In the genomic region with DNA sequence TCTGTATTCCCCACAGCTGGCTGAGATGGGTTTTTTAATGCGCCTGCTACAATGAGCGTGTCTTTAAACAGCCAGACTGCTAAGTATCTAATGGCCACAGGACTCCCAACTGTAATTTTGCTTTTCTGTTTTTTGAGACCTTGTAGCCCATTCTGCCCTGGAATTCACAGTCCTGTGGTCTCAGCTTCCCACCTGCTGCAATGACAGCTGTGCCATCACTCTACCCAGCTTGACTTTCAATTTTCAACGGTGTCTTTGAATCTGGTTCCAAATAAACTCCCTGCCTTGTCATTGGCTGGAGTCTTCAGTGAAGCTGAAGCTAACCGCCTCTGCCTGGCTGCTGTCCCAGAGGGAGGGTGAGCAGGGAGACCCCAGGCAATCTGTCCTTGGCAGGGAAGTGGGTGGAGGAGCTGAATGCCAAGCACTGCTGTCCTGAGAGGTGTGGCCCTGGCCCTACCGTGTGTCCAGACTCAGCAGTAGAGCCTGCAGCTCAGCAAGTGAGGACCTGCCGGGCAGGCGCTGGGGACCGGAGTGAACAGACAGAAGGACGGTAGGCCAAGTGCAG, we compare ENCODE assay signal across 13 mouse cellular contexts. TPM values are rescaled to one million over a fixed set of nuclear protein-coding genes. Genes with fewer than 3 reads are reported as not detected.
DNase-seq lines count a peak whose midpoint lies in the region; ATAC-seq and TF ChIP-seq lines count a peak whose summit lies in the region.
"Had no signal": no experiment of that assay in that cellular context is flagged by ENCODE, and none has a peak within 500 bp of the region (broad histone marks: within the 10 kb centered on the region; RNA-seq: fewer than 3 reads in every experiment).

No protein-coding gene starts in this region.

- peak; percentile 57; the same call in 1 of the 2 replicates for ATAC-seq in forebrain, embryonic 14.5 days
- ATAC-seq in forebrain, embryonic 11.5 days (replicated peaks; ENCODE audit: low FRiP score), result no peak
- peak; percentile 40; the same call in 1 of the 2 replicates for ATAC-seq in midbrain, embryonic 13.5 days
- ATAC-seq in forebrain, embryonic 16.5 days, result peak; percentile 73
- ATAC-seq in kidney, embryonic 15.5 days (replicated peaks; ENCODE audit: low FRiP score), result no peak

- no peaks in the 10 kb centered on the region; the same call in 1 of the 2 replicates for H3K9me3 ChIP-seq in forebrain, embryonic 14.5 days (replicated peaks; ENCODE audit: control insufficient read depth, low read length)
- no peaks in the 10 kb centered on the region for H3K9me3 ChIP-seq in forebrain, embryonic 11.5 days (ENCODE audit: control insufficient read depth, low read length)
- no peaks in the 10 kb centered on the region for H3K9me3 ChIP-seq in midbrain, embryonic 13.5 days
- no peaks in the 10 kb centered on the region for H3K9me3 ChIP-seq in midbrain, embryonic 10.5 days (replicated peaks)
- no peaks in the 10 kb centered on the region for H3K9me3 ChIP-seq in forebrain, embryonic 16.5 days (ENCODE audit: control insufficient read depth, low read length)
- no peaks in the 10 kb centered on the region for H3K9me3 ChIP-seq in kidney, embryonic 15.5 days (replicated peaks)

- WGBS in forebrain, embryonic 14.5 days, result 62% methylated on average over 9 of the region's 9 CpGs
- WGBS in forebrain, embryonic 11.5 days, result 77% methylated on average over 9 of the region's 9 CpGs
- 75% methylated on average over 9 of the region's 9 CpGs for WGBS in midbrain, embryonic 13.5 days
- WGBS in midbrain, embryonic 10.5 days, result 83% methylated on average over 9 of the region's 9 CpGs
- WGBS in forebrain, embryonic 16.5 days, result 62% methylated on average over 9 of the region's 9 CpGs
- WGBS in kidney, embryonic 15.5 days, result 78% methylated on average over 9 of the region's 9 CpGs

- peaks cover 6% of the 10 kb centered on the region; the same call in 1 of the 2 replicates for H3K4me1 ChIP-seq in forebrain, embryonic 14.5 days (ENCODE audit: control insufficient read depth, insufficient read depth, low read length)
- peaks cover 8% of the 10 kb centered on the region; the same call in 1 of the 2 replicates for H3K4me1 ChIP-seq in forebrain, embryonic 11.5 days (replicated peaks; ENCODE audit: control insufficient read depth, insufficient read depth, low read length)
- H3K4me1 ChIP-seq in midbrain, embryonic 13.5 days (replicated peaks), result peaks cover 15% of the 10 kb centered on the region
- peaks cover 8% of the 10 kb centered on the region; the same call in 1 of the 2 replicates for H3K4me1 ChIP-seq in midbrain, embryonic 10.5 days
- H3K4me1 ChIP-seq in forebrain, embryonic 16.5 days (replicated peaks; ENCODE audit: control insufficient read depth, insufficient read depth, low read length), result peaks cover 15% of the 10 kb centered on the region; the same call in 1 of the 2 replicates
- H3K4me1 ChIP-seq in kidney, embryonic 15.5 days, result no peaks in the 10 kb centered on the region; the same call in 1 of the 2 replicates

- no peak overlapping the region for H3K27ac ChIP-seq in forebrain, embryonic 14.5 days (ENCODE audit: low read depth, low read length)
- no peak overlapping the region for H3K27ac ChIP-seq in forebrain, embryonic 11.5 days (ENCODE audit: low read depth, low read length)
- H3K27ac ChIP-seq in midbrain, embryonic 13.5 days, result no peak overlapping the region
- no peak overlapping the region for H3K27ac ChIP-seq in midbrain, embryonic 10.5 days (replicated peaks)
- H3K27ac ChIP-seq in forebrain, embryonic 16.5 days (ENCODE audit: low read length), result no peak overlapping the region
- H3K27ac ChIP-seq in kidney, embryonic 15.5 days, result no peak overlapping the region
- H3K27ac ChIP-seq: liver, embryonic 14.5 days; macrophage had no signal

- DNase-seq in forebrain, embryonic 14.5 days (ENCODE audit: low spot score), result peak; percentile 56
- no peak for DNase-seq in forebrain, embryonic 11.5 days (ENCODE audit: low spot score)
- DNase-seq in midbrain, embryonic 10.5 days (ENCODE audit: low spot score), result no peak
- no peak for DNase-seq in embryo, embryonic 9.5 days (ENCODE audit: extremely low spot score)
- DNase-seq: adrenal gland, postnatal 14 days; kidney, postnatal 14 days; thymus, adult 2 months had no signal

- H3K4me3 ChIP-seq in forebrain, embryonic 14.5 days (ENCODE audit: low read depth, low read length), result no peak overlapping the region
- H3K4me3 ChIP-seq in forebrain, embryonic 11.5 days (ENCODE audit: low read depth, low read length), result no peak overlapping the region
- no peak overlapping the region for H3K4me3 ChIP-seq in midbrain, embryonic 13.5 days (replicated peaks)
- no peak overlapping the region for H3K4me3 ChIP-seq in midbrain, embryonic 10.5 days
- H3K4me3 ChIP-seq in forebrain, embryonic 16.5 days (replicated peaks; ENCODE audit: low read length), result no peak overlapping the region
- no peak overlapping the region for H3K4me3 ChIP-seq in myocyte
- H3K4me3 ChIP-seq in kidney, embryonic 15.5 days (replicated peaks), result no peak overlapping the region

- no peak for TF ChIP-seq POLR2A in myocyte (IDR thresholded peaks at IDR 0.05; ENCODE audit: insufficient read length, low read depth)

- H3K27me3 ChIP-seq in forebrain, embryonic 14.5 days (replicated peaks; ENCODE audit: control insufficient read depth, insufficient read depth, low read length), result no peaks in the 10 kb centered on the region
- no peaks in the 10 kb centered on the region for H3K27me3 ChIP-seq in forebrain, embryonic 11.5 days (ENCODE audit: control insufficient read depth, insufficient read depth, low read length)
- H3K27me3 ChIP-seq in midbrain, embryonic 13.5 days, result no peaks in the 10 kb centered on the region
- H3K27me3 ChIP-seq in midbrain, embryonic 10.5 days (ENCODE audit: low read depth, poor library complexity, severe bottlenecking), result no peaks in the 10 kb centered on the region
- no peaks in the 10 kb centered on the region for H3K27me3 ChIP-seq in forebrain, embryonic 16.5 days (replicated peaks; ENCODE audit: control insufficient read depth, insufficient read depth, low read length)
- no peaks in the 10 kb centered on the region for H3K27me3 ChIP-seq in myocyte (ENCODE audit: control insufficient read depth, insufficient read depth, insufficient read length)
- no peaks in the 10 kb centered on the region for H3K27me3 ChIP-seq in kidney, embryonic 15.5 days

- no peak overlapping the region for H3ac ChIP-seq in myocyte (ENCODE audit: control insufficient read depth, insufficient read length)

- H3K9ac ChIP-seq in forebrain, embryonic 14.5 days (ENCODE audit: low read length), result no peak overlapping the region
- H3K9ac ChIP-seq in forebrain, embryonic 11.5 days (ENCODE audit: low read length), result no peak overlapping the region
- no peak overlapping the region for H3K9ac ChIP-seq in midbrain, embryonic 13.5 days (replicated peaks)
- H3K9ac ChIP-seq in forebrain, embryonic 16.5 days (replicated peaks; ENCODE audit: low read depth, low read length), result no peak overlapping the region
- no peak overlapping the region for H3K9ac ChIP-seq in kidney, embryonic 15.5 days
- H3K9ac ChIP-seq: liver, embryonic 14.5 days had no signal

- 0 out of 2 replicates have a peak, but pooled peaks cover 8% of the 10 kb centered on the region for H3K36me3 ChIP-seq in forebrain, embryonic 14.5 days (ENCODE audit: control insufficient read depth, insufficient read depth, low read length)
- H3K36me3 ChIP-seq in forebrain, embryonic 11.5 days (ENCODE audit: control insufficient read depth, insufficient read depth, low read length), result no peaks in the 10 kb centered on the region
- H3K36me3 ChIP-seq in midbrain, embryonic 13.5 days, result peaks cover 13% of the 10 kb centered on the region; the same call in 1 of the 2 replicates
- peaks cover 27% of the 10 kb centered on the region for H3K36me3 ChIP-seq in midbrain, embryonic 10.5 days
- no peaks in the 10 kb centered on the region for H3K36me3 ChIP-seq in forebrain, embryonic 16.5 days (ENCODE audit: control insufficient read depth, insufficient read depth)
- no peaks in the 10 kb centered on the region for H3K36me3 ChIP-seq in myocyte (ENCODE audit: control insufficient read depth, insufficient read depth)
- H3K36me3 ChIP-seq in kidney, embryonic 15.5 days, result peaks cover 10% of the 10 kb centered on the region; the same call in 1 of the 2 replicates

- H3K79me2 ChIP-seq in myocyte (ENCODE audit: control insufficient read depth, insufficient read depth), result no peaks in the 10 kb centered on the region

- H3K4me2 ChIP-seq in forebrain, embryonic 14.5 days (ENCODE audit: low read length), result no peak overlapping the region
- H3K4me2 ChIP-seq in forebrain, embryonic 11.5 days (ENCODE audit: low read depth, low read length, severe bottlenecking), result no peak overlapping the region
- no peak overlapping the region for H3K4me2 ChIP-seq in midbrain, embryonic 13.5 days (replicated peaks)
- no peak overlapping the region for H3K4me2 ChIP-seq in forebrain, embryonic 16.5 days (ENCODE audit: low read length)
- no peak overlapping the region for H3K4me2 ChIP-seq in myocyte (ENCODE audit: low read depth)
- H3K4me2 ChIP-seq in kidney, embryonic 15.5 days, result no peak overlapping the region

RNA-seq across cellular contexts. Expression of a gene that starts 1.6 kb away (rescaled TPM):
- 0.06 and 0.07 TPM in 2 replicates for polyA plus RNA-seq in forebrain, embryonic 14.5 days (2014; fragmentation: Nextera tagmentation; extraction: Ambion mirVana)
- 0.11 TPM in 1 of 2 replicates, not detected in the other for polyA plus RNA-seq in forebrain, embryonic 11.5 days (2014; fragmentation: Nextera tagmentation; extraction: Ambion mirVana)
- 0.13 and 0.19 TPM in 2 replicates for polyA plus RNA-seq in midbrain, embryonic 13.5 days (2015; fragmentation: Nextera tagmentation; extraction: Ambion mirVana)
- polyA plus RNA-seq in midbrain, embryonic 10.5 days (2016; fragmentation: Nextera tagmentation; extraction: Ambion mirVana), result 0.05 and 0.09 TPM in 2 replicates
- not detected in 2 replicates for polyA plus RNA-seq in forebrain, embryonic 16.5 days (2015; fragmentation: Nextera tagmentation; extraction: Ambion mirVana)
- polyA plus RNA-seq in myocyte (2012; fragmentation: generic; extraction: Trizol), result 0.35 TPM
- 0.09 and 0.13 TPM in 2 replicates for polyA plus RNA-seq in kidney, embryonic 15.5 days (2015; fragmentation: Nextera tagmentation; extraction: Ambion mirVana)
- polyA plus RNA-seq: macrophage had no signal

RNA-seq across cellular contexts. Expression of a gene that starts 8.7 kb away (rescaled TPM):
- 0.61 and 0.87 TPM in 2 replicates for polyA plus RNA-seq in forebrain, embryonic 14.5 days (2014; fragmentation: Nextera tagmentation; extraction: Ambion mirVana)
- 0.96 and 1.2 TPM in 2 replicates for polyA plus RNA-seq in forebrain, embryonic 11.5 days (2014; fragmentation: Nextera tagmentation; extraction: Ambion mirVana)
- 0.87 and 0.92 TPM in 2 replicates for polyA plus RNA-seq in midbrain, embryonic 13.5 days (2015; fragmentation: Nextera tagmentation; extraction: Ambion mirVana)
- polyA plus RNA-seq in midbrain, embryonic 10.5 days (2016; fragmentation: Nextera tagmentation; extraction: Ambion mirVana), result 0.88 and 1.2 TPM in 2 replicates
- polyA plus RNA-seq in forebrain, embryonic 16.5 days (2015; fragmentation: Nextera tagmentation; extraction: Ambion mirVana), result 0.77 and 1.0 TPM in 2 replicates
- polyA plus RNA-seq in myocyte (2012; fragmentation: generic; extraction: Trizol), result 0.04 TPM
- polyA plus RNA-seq in kidney, embryonic 15.5 days (2015; fragmentation: Nextera tagmentation; extraction: Ambion mirVana), result 1.7 and 2.2 TPM in 2 replicates

RNA-seq across cellular contexts. Expression of a gene that starts 48.8 kb away (rescaled TPM):
- polyA plus RNA-seq in forebrain, embryonic 14.5 days (2014; fragmentation: Nextera tagmentation; extraction: Ambion mirVana), result 235 and 236 TPM in 2 replicates
- 252 and 261 TPM in 2 replicates for polyA plus RNA-seq in forebrain, embryonic 11.5 days (2014; fragmentation: Nextera tagmentation; extraction: Ambion mirVana)
- polyA plus RNA-seq in midbrain, embryonic 13.5 days (2015; fragmentation: Nextera tagmentation; extraction: Ambion mirVana), result 210 and 214 TPM in 2 replicates
- polyA plus RNA-seq in midbrain, embryonic 10.5 days (2016; fragmentation: Nextera tagmentation; extraction: Ambion mirVana), result 205 and 210 TPM in 2 replicates
- 207 and 229 TPM in 2 replicates for polyA plus RNA-seq in forebrain, embryonic 16.5 days (2015; fragmentation: Nextera tagmentation; extraction: Ambion mirVana)
- 23.5 TPM for polyA plus RNA-seq in myocyte (2012; fragmentation: generic; extraction: Trizol)
- 163 and 173 TPM in 2 replicates for polyA plus RNA-seq in kidney, embryonic 15.5 days (2015; fragmentation: Nextera tagmentation; extraction: Ambion mirVana)

Comparison
In these comparisons a context has a peak if more than half of its experiments do, and no peak if none do; other contexts are left out.
1. ATAC-seq: peak in forebrain, embryonic 14.5 days (single experiment), midbrain, embryonic 13.5 days (single experiment) and forebrain, embryonic 16.5 days (single experiment); none in forebrain, embryonic 11.5 days (single experiment) and kidney, embryonic 15.5 days (single experiment).